Mouse (Mus musculus): ENCODE measurements around the gene Adamts10. TPM values are rescaled to one million over a fixed set of nuclear protein-coding genes. Genes with fewer than 3 reads are reported as not detected.
A peak's percentile ranks its signal among the peaks of the same experiment; 100 is the strongest.

Adamts10 gene
- total RNA-seq, 2 experiments from 2014 or later: 20.4 to 21.7 TPM

DNA sequence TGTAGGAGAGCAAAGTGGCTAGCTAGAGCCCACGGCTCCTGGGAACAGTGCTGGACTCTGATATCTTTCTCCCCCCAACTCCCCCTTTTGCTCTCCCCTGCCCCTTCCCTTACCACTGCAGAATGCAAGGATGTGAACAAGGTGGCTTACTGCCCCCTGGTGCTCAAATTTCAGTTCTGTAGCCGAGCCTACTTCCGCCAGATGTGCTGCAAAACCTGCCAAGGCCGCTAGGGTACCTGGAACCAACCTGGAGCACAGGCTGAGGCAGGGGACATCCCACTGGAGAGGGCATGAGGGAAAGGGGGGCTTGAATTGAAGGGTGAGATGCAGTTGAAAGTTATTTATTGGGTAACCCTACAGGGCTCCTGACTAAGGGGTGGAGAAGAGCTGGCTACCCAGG lies 29.0 kb downstream of the Adamts10 start:
- peak in 1 of 2 experiments; percentile 32 for DNase-seq (ENCODE audit: low spot score in 2 of 2)

DNA sequence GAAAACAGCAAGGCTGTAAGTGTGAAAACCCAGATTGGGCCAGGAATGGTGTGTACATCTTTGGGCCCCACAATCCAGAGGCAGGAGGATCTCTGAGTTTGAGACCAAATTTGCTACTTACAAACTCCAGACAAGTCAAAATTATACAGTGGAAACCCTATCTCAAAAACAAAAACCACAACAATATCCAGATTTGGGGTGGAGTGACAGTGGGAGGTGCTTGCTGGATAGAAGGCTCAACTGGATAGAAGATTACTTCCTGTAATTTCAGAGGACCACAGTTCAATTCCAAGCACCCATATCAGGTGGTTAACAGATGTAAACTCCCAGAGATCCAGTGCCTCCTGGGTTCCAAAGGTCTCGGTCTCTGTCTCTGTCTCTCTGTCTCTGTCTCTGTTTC lies 30.5 kb downstream of the Adamts10 start:
- DNase-seq (ENCODE audit: low spot score in 2 of 2): no peak

DNA sequence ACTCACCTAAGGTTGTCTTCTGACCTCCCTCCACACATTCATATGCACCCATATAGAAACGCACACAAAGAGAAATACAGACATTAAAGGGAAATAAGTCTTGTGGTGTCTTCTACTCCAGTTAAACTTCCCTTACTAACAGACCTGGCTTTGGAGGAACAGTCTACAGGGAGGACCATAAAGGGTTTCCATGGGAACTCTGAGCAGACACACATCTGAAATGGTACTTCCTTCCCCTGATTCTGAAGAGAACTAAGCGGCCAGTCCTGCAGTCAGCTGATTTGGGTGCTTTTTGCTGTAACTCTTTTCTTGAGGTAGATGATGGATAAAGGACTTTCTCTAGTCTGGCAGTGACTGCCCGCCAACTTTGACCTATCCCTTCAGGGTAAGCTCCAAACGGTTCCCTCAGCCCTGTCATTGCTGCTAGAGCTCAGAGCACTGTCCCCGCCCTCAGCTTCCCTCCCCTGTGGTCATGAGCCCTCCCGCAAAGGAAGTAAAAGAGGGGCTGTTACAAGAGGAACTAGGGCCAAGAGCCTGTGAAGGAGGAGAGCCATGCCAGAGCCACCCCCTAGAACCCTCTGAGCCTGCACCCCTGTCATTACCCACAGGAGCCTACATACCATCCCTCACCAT lies 31.3 kb downstream of the Adamts10 start, which contains the start of gene Myo1f:
Myo1f (plus strand) TSS at position 485 of the 633 bp plus-strand sequence.
- peak in 1 of 2 experiments; percentile 31 for DNase-seq (ENCODE audit: low spot score in 2 of 2)

DNA sequence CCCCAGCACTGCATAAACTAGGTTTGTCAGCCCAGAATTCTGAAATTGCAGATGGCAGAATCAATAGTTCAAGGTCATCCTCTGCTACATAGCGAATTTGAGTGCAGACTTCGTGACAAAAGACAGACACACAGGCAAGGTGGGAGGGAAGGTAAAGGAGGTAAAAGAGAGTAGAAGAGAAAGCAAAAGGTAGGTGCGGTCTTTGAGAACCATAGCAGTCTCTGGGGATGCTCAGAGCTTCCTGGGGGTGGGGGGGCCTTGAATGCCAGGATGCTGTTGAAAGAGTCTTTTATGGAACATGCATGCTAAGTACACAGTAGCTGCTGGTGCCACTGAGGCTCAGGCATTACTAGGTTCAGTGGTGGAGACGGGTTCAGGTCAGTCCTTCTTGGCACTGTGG lies 33.9 kb downstream of the Adamts10 start:
- no peak for DNase-seq (ENCODE audit: low spot score in 2 of 2)

DNA sequence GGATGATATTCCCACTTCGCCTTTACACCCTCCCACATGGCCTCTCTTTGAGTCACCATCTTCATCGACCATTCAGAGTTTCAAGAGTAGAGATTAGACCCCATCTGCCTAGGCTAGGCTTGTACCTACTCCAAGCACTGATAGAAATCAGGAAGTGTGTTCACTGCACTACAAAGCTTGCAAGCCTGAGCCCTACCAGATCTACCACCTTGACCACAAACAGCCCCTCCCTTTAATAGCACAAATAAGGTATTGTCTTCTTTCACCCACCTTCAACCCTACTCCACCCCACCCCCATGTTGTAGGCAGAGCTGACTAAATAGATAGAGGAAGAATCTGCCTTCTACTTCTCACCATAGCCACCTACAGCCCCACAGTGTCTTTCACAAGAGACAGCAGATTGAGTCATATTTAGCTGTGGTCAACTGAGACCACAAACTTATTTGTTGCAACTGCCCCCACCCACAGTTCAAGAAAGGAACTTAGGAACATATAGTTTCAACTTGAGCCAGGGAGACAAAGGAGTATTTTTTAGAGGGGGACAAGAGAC lies 39.6 kb downstream of the Adamts10 start:
- no peak for DNase-seq (ENCODE audit: low spot score in 2 of 2)

DNA sequence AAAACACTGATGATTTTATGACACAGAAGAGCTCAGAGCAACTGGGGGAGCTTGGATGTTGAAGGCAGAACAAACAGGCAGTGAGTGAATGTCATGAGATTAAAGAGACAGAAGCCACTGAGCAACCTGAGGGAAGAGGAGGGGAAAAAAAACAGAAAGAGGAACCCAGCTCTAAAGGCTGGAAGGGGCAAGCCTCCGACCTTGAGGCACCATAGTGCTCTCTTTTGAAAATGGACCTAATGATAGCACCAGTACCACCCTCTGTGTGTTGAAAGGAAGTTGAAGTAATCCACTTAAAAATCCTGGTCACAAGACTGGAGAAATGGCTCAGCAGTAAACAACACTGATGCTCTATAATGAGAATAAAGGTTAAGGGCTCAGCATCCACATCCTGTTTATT lies 40.6 kb downstream of the Adamts10 start:
- DNase-seq (ENCODE audit: low spot score in 2 of 2): no peak

DNA sequence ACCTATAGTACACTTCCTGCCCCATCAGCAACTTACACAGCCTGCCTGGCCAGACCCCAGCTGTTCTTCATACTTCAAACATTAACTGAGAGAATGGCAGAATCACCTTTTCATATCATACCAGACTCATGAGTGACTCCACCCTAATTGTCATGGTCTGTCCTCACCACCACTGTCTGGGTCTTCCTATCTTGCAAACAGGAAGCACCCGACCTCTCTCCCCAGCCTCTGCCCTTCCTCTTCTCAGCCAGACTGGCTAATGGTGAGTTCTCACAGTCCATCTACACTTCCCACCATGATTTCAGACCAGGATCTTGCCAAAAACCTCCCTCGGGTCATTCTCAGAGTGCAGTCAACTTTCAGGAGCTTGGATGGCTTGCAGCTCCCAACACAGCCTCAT lies 42.2 kb downstream of the Adamts10 start:
- DNase-seq (ENCODE audit: low spot score in 2 of 2): no peak

DNA sequence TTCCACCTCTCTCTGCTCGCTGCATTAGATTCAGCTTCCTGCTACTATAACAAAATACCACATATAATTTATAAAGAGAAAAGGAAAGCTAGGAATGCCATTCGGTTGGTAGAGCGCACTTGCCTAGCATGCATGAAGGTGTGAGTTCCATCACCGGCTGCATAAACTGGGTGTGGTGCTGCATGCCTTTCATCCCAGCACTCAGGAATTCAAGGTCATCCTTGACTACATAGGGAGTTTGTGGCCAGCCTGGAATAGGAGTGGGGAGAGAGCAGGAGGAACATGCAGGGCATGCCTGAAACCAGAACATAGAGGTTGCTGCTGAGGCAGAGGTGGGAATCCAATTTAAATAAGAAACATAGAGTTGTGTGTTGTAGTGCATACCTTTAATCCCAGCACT lies 60.1 kb downstream of the Adamts10 start:
- DNase-seq (ENCODE audit: low spot score in 2 of 2): no peak

DNA sequence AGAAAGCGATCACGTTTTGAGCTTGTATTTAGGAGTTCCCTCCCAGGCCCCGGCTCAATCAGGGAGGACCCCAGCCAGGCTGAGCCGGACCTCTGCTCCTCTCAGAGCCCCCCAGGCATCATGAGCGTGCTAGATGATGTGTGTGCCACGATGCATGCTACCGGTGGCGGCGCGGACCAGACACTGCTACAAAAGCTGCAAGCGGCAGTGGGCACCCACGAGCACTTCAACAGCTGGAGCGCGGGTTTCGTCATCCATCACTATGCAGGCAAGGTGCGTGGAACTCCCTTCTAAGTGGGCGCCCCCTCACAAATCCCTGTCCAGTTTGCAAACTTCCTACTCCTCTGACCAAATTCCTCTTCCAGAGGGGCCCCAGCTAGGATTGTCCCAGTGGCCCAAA lies 62.0 kb downstream of the Adamts10 start:
- no peak for DNase-seq (ENCODE audit: low spot score in 2 of 2)

DNA sequence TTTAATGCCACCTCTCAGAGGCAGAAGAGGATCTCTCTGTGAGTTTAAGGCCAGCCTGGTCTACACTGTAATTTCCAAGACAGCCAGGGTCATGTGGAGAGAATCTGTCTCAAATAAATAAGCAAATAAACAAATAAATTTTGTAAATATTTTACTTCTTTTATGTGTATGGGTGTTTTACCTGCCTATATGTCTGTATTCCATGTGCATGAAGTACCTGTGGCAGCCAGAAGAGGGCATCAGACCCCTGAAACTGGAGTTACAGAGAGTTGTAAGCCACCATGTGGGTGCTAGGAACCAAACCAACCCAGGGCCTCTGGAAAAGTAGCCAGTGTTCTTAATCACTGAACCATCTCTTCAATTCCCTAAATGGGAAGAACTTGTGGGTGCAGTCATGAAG lies 73.3 kb downstream of the Adamts10 start:
- DNase-seq (ENCODE audit: low spot score in 2 of 2): no peak

DNA sequence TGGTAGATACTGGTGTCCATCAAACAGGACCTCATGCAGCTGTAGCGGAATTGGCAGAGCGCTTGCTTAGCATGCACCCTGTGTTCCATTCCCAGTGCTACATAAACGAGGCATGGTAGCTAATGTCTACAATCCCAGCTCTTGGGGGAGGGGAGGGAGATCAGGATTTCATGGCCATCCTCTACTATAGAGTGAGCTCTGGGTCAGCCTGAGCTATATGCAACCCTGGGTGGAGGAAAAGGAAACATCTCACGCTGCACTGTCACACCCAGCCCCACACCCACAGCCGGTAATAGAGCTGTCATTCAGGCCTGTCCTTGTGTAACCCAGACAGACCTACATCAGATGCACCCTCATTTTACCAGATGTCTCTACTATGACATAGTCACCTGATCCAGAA lies 74.5 kb downstream of the Adamts10 start:
- no peak for DNase-seq (ENCODE audit: low spot score in 2 of 2)

DNA sequence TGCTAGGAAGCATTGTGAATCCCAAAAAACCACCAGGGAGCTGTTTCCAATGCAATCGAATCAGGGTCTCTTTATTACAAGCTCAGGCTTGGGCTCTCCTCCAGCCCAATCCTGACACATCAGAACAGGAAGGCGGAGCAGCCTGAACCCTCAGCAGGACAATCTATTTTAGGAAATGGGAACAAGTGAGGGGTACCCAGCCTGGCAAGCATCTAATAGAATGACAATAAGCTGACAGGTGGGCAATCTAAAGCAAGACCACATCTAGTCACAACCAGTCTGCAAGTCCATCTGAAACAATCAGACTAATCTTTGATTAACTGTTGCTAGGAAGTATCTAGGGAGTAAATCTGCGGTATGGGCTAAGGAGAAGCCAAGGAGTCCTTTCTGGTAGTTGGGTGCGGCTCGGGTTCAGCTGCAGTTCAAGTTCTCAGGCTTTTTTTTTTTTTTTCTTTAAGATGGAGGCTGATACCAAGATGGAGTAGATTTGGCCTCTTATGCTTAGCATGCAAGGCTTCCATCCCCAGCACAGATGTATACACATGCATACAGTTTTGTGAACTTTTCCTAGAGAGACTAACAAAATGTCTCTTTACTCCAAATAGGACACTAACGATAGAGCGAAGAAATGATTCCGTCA lies 76.0 kb downstream of the Adamts10 start:
- DNase-seq (ENCODE audit: low spot score in 2 of 2): no peak

DNA sequence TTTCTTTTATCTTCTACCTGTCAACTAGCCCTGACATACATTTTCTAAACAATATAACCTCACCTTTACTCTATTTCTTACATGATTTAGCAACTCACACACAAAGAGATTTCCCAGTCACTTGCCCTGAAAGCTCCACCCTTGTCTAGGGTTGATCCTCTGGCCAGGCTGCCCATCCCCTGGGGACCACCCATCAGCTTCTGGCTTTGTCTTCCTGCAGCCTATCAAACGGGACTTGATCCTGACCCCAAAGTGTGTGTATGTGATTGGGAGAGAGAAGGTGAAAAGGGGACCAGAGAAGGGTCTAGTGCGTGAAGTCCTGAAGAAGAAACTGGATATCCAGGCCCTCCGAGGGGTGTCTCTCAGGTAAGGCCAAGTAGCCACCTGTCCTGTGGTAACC lies 76.8 kb downstream of the Adamts10 start:
- no peak for DNase-seq (ENCODE audit: low spot score in 2 of 2)

DNA sequence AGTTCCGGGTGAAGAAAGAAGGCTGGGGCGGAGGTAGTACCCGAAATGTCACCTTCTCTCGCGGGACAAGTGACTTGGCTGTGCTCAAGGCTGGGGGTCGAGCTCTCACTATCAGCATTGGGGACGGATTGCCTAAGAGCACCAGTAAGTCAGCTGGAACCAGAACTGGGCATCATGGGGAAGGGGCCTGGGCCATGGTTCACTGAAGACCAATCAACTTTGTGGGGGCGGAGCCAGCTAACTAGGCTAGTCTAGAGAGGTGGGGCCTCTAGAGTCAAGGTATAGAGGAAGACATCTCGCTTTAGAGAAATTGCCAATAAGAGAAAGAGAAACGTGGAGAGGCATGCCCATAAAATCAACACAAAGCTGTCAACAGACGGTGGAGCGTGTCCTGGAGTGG lies 77.9 kb downstream of the Adamts10 start:
- no peak for DNase-seq (ENCODE audit: low spot score in 2 of 2)

Other genes starting within 250 kb of the Adamts10 start
- 10 to 100 TPM in 1 of 2 experiments, 1 to 10 TPM in 1; 8.3 to 10.6 TPM for gene Zfp955b, start 234.7 kb upstream of the Adamts10 start, total RNA-seq (2021)
- gene Zfp81, start 165.3 kb upstream of the Adamts10 start, total RNA-seq (2021): 1 to 10 TPM; 6.1 to 7.2 TPM
- 1 to 10 TPM; 5.4 to 5.8 TPM for gene Zfp101, start 129.6 kb upstream of the Adamts10 start, total RNA-seq (2021)
- gene Actl9, start 91.3 kb upstream of the Adamts10 start, total RNA-seq (2021): not detected
- 1 to 10 TPM; 3.2 to 5.8 TPM for gene Myo1f, start 31.5 kb downstream of the Adamts10 start, total RNA-seq (2021)
- gene Zfp414, start 104.9 kb downstream of the Adamts10 start, total RNA-seq (2021): 10 to 100 TPM; 28.9 to 31.8 TPM
- under 1 TPM in 1 of 2 experiments, not detected in 1; 0.38 TPM for gene Pram1, start 113.9 kb downstream of the Adamts10 start, total RNA-seq (2021)
- gene Hnrnpm, start 162.7 kb downstream of the Adamts10 start, total RNA-seq (2021): 100 to 1,000 TPM; 169 to 184 TPM
- gene March2, start 194.5 kb downstream of the Adamts10 start, total RNA-seq (2021): 100 to 1,000 TPM; 122 to 124 TPM
- gene Rab11b, start 236.3 kb downstream of the Adamts10 start, total RNA-seq (2021): 100 to 1,000 TPM; 208 to 255 TPM

Measured in adrenal gland, adult 18-20 months (tissue).